Mouse (Mus musculus): Measurements from ENCODE around the gene Sult2b1. TPM values are rescaled to one million over a fixed set of nuclear protein-coding genes. Genes with fewer than 3 reads are reported as not detected.

The Sult2b1 gene
- polyA plus RNA-seq, 1 experiment = 2.3 TPM

DNA sequence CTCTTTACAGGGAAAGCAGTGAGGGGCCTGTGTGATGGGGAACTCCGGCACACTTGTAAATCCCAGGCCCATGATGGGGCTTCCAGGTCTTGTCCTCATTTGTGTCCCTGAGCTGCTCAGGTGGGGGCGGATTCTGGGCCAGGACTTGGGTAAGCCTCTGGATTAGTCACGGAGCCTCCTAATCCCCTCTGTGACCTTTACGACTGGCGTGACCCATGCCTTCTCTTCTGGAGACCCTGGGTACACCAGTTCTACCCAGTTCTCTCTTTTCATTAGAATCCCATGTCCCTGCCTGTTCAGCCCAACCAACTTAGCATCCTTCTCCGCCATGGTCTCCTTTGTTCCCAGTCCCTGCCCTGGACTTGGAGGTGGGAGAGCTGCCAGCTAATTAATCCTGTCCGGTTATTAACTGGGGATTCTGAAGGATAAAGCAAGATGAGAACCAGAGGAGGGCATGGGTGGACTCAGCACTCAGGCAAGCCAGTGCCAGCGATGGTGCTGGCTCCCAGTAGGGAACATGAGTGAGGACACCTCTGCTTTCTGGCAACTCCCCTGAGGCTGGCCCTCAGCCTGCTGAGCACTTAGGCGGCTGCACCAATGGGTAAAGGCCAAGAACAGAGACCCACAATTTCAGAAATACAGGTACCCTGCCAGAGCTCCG lies 31.0 kb upstream of the Sult2b1 start:
- no peak for TF ChIP-seq CTCF (IDR thresholded peaks at IDR 0.05; ENCODE audit: borderline replicate concordance, extremely low read depth, insufficient read depth, insufficient read length)
- no peak for TF ChIP-seq POLR2A (IDR thresholded peaks at IDR 0.05; ENCODE audit: borderline replicate concordance, extremely low read depth, insufficient read depth, insufficient read length, poor library complexity, severe bottlenecking)
- DNase-seq (ENCODE audit: low read depth) = peak; percentile 70

DNA sequence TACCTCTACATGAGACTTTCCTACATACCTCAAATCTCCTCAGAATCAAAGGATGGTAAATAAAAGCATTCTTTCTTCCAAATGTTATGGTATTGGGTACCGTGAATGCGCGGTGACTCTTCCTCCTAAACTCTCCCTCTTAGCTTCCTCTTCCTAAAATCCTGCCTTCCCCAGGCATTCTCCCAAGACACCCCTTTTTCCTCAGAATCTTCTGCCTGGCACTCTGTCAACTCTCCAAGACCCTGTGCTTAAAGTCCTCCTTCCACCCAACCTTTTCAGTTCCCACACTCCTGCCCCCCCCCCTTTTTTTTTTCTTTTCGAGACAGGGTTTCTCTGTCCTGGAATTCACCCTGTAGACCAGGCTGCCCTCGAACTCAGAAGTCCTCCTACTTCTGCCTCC lies 30.4 kb upstream of the Sult2b1 start:
- DNase-seq (ENCODE audit: low read depth) = no peak
- TF ChIP-seq POLR2A (IDR thresholded peaks at IDR 0.05; ENCODE audit: borderline replicate concordance, extremely low read depth, insufficient read depth, insufficient read length, poor library complexity, severe bottlenecking) (no peak), CTCF (IDR thresholded peaks at IDR 0.05; ENCODE audit: borderline replicate concordance, extremely low read depth, insufficient read depth, insufficient read length) (no peak)

DNA sequence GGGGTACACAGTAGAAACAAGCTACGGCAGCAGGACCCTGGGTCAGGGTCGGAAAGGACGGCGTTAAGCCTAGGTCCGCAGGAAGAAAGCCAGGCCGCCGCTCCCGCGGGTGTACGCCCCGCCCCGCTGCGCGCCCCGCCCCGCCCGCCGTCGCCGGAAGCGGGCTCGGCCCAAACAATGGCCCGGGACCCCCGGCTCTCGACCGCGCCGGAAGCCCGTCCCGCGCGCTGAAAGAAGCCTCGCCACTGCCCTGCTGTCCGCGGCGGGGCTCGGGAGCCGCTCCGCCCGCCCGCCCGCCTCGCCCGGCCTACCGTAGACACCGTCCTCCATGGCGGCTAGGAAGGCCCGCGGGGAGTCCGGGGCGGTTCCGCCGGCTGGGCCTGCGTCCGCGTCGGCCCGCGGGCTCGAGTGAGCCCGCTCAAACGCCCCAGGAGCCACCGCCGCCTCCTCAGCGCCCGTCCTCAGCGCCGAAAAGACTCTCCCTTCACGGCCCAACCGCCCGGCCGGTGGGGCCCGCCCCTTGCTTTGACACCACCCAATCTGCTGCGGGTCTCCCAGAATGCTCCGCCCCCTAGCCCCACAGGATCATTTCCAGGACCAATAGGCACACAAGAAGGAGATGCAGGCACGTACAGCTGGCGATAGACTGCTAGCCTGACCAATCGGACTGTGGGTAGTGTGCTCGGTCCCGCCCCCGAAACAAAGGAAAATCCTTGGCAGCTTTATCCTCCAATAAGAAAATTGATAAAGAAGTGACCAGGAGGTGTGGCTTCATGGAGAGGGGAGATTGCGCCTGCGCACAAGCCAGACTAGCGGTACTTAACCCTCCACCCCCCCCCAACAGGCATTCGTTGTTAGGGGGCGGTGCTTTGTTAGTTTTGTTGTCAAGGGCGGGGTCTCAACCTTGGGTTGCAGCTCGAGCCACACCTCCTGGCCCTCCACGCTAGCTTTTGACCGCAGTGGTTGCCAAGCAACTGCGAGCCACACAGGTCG lies 29.6 kb upstream of the Sult2b1 start, which contains the start of gene Cyth2:
Gene Cyth2 (minus strand): TSS at position 795 of the 993 bp plus-strand sequence.
- TF ChIP-seq POLR2A (IDR thresholded peaks at IDR 0.05; ENCODE audit: borderline replicate concordance, extremely low read depth, insufficient read depth, insufficient read length, poor library complexity, severe bottlenecking) = peak; percentile 92
- TF ChIP-seq CTCF (IDR thresholded peaks at IDR 0.05; ENCODE audit: borderline replicate concordance, extremely low read depth, insufficient read depth, insufficient read length) = no peak
- peak; percentile 100 for DNase-seq (ENCODE audit: low read depth)

- TF ChIP-seq POLR2A (IDR thresholded peaks at IDR 0.05; ENCODE audit: borderline replicate concordance, extremely low read depth, insufficient read depth, insufficient read length, poor library complexity, severe bottlenecking) = no peak
- DNase-seq (ENCODE audit: low read depth) = no peak
Measured at GRCm38 (mm10) chr7:45812921-45813320, 28.5 kb upstream of the Sult2b1 start.

GRCm38 (mm10) chr7:45809276-45810075 lies 25.0 kb upstream of the Sult2b1 start:
- TF ChIP-seq CTCF (IDR thresholded peaks at IDR 0.05; ENCODE audit: borderline replicate concordance, extremely low read depth, insufficient read depth, insufficient read length) (no peak), POLR2A (IDR thresholded peaks at IDR 0.05; ENCODE audit: borderline replicate concordance, extremely low read depth, insufficient read depth, insufficient read length, poor library complexity, severe bottlenecking) (no peak)
- DNase-seq (ENCODE audit: low read depth) = peak; percentile 15

- no peak for DNase-seq (ENCODE audit: low read depth)
- no peak for TF ChIP-seq POLR2A (IDR thresholded peaks at IDR 0.05; ENCODE audit: borderline replicate concordance, extremely low read depth, insufficient read depth, insufficient read length, poor library complexity, severe bottlenecking)
- no peak for TF ChIP-seq CTCF (IDR thresholded peaks at IDR 0.05; ENCODE audit: borderline replicate concordance, extremely low read depth, insufficient read depth, insufficient read length)
Measured at GRCm38 (mm10) chr7:45808471-45808870, 24.0 kb upstream of the Sult2b1 start.

- TF ChIP-seq CTCF (IDR thresholded peaks at IDR 0.05; ENCODE audit: borderline replicate concordance, extremely low read depth, insufficient read depth, insufficient read length) (no peak), POLR2A (IDR thresholded peaks at IDR 0.05; ENCODE audit: borderline replicate concordance, extremely low read depth, insufficient read depth, insufficient read length, poor library complexity, severe bottlenecking) (no peak)
Measured at GRCm38 (mm10) chr7:45805941-45806340, 21.5 kb upstream of the Sult2b1 start.

GRCm38 (mm10) chr7:45802551-45802950 lies 18.1 kb upstream of the Sult2b1 start:
- TF ChIP-seq CTCF (IDR thresholded peaks at IDR 0.05; ENCODE audit: borderline replicate concordance, extremely low read depth, insufficient read depth, insufficient read length) = no peak
- no peak for TF ChIP-seq POLR2A (IDR thresholded peaks at IDR 0.05; ENCODE audit: borderline replicate concordance, extremely low read depth, insufficient read depth, insufficient read length, poor library complexity, severe bottlenecking)
- DNase-seq (ENCODE audit: low read depth) = no peak

More at GRCm38 (mm10) chr7:45805941-45806340, 21.5 kb upstream of the Sult2b1 start:
- DNase-seq (ENCODE audit: low read depth) = peak; percentile 11

DNA sequence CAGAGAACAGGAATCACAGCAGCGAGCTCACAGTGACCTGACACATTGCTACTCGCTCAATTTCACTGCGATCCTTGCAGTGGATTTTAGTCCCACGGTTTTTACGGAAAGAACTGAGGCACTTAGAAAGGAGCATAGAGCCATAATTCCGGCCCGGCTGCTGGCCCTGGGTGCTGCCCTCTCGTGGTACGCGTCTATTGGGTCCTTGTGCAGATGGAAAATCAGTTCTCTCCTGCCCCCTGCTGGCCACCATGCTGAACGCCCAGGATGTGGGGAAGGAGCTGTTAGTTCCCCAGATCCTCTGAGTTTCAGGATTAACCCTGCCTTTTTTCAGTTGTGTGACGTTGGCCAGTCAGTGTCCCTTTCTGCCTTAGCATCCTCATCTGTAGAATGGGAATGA lies 16.9 kb upstream of the Sult2b1 start:
- TF ChIP-seq POLR2A (IDR thresholded peaks at IDR 0.05; ENCODE audit: borderline replicate concordance, extremely low read depth, insufficient read depth, insufficient read length, poor library complexity, severe bottlenecking) (no peak), CTCF (IDR thresholded peaks at IDR 0.05; ENCODE audit: borderline replicate concordance, extremely low read depth, insufficient read depth, insufficient read length) (peak; percentile 100)
- peak; percentile 96 for DNase-seq (ENCODE audit: low read depth)

DNA sequence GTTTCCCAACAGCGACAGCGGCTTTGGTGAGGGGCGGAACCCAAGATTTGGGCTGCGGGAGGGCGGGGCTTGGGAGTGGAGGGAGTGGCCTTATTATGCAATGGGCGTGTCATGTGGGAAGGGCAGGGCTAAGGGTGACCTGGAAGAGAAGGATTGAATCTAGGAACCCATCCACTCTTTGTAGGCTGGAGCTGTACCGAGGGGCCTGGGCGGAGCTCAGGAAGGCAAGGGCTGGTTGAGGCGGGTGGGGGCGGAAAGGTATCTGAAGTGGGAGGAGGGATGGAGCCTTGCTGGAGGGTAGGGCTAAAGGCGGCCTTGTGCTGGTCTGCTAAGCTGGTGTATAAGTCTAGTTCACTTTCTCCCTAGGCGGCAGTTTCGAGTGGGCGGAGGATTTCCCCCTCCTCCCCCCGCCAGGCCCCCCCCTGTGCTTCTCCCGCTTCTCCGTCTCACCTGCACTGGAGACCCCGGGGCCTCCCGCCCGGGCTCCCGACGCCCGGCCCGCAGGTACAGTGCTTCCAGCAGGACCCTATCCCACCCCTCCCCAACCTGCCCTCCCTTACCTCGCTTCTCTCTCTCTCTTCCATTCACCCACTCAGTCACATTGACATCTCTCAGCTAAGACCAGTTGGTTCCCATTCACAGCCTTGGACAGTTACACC lies 16.2 kb upstream of the Sult2b1 start:
- TF ChIP-seq POLR2A (IDR thresholded peaks at IDR 0.05; ENCODE audit: borderline replicate concordance, extremely low read depth, insufficient read depth, insufficient read length, poor library complexity, severe bottlenecking) (no peak), CTCF (IDR thresholded peaks at IDR 0.05; ENCODE audit: borderline replicate concordance, extremely low read depth, insufficient read depth, insufficient read length) (no peak)
- DNase-seq (ENCODE audit: low read depth) = no peak
